Mouse (Mus musculus) cerebellum, adult 2 months (tissue): Measurements from ENCODE around the gene Rimbp2.

Source experiments
- CTCF ChIP-seq: fragments of 200-500 bp; IDR thresholded peaks from 2 replicates; pipeline ENCODE4 v1.5.1; 2011; ENCODE audit warnings: low read depth, mild to moderate bottlenecking, control low read depth, low read length, moderate library complexity, borderline replicate concordance; ENCODE audit not compliant: insufficient read depth
- POLR2A ChIP-seq: fragments of 200-500 bp; IDR thresholded peaks from 2 replicates; pipeline ENCODE4 v1.6.1; 2011; ENCODE audit warnings: low read length, control low read depth, borderline replicate concordance; ENCODE audit not compliant: insufficient read depth

DNA sequence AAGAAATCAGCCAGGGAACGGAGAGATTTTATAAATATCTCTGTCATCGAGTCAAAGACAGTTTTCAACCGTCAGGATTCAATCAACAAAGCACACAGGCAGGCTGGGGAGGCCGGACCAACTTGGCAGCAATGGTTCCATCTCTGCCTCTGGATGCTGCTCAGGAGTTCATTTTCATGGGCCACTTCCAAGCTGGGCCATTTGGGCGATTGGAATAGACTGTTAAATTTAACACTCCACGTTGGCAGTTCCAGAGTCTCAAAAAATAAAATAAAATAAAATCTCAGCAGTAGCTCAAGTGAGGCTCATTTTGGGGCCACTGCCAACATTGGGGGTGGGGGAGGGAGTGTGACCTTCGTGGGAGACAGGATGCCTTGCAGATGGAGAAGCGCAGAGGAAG lies 137.7 kb downstream of the Rimbp2 start:
- TF ChIP-seq POLR2A: no peak
- TF ChIP-seq CTCF: no peak
